Mouse (Mus musculus) monocyte, adult 2 months (primary cell): ENCODE data around the gene Rrp12.
A peak's percentile ranks its signal among the peaks of the same experiment; 100 is the strongest.

ENCODE experiments used
- DNase-seq, 2 experiments: peaks; one replicate each; pipeline ENCODE4 v3.0.0; 2022; ENCODE audit warnings: low spot score in 2 of 2, low read depth in 1 of 2

The Rrp12 gene

GRCm38 (mm10) chr19:41830106-41831031 lies 65.6 kb downstream of the Rrp12 start:
- DNase-seq: peak; percentile 14 to 68

- peak; percentile 79 to 93 for DNase-seq
Measured at GRCm38 (mm10) chr19:41829381-41830105, 66.4 kb downstream of the Rrp12 start, which contains the start of gene Frat1. TSS of gene Frat1 (plus strand) at chr19:41829970.

- no peak for DNase-seq
Measured at GRCm38 (mm10) chr19:41828941-41829340, 67.0 kb downstream of the Rrp12 start.

GRCm38 (mm10) chr19:41826529-41826928 lies 69.4 kb downstream of the Rrp12 start:
- no peak for DNase-seq

GRCm38 (mm10) chr19:41824950-41825349 lies 71.0 kb downstream of the Rrp12 start:
- no peak for DNase-seq

GRCm38 (mm10) chr19:41822589-41822988 lies 73.4 kb downstream of the Rrp12 start:
- DNase-seq: no peak

GRCm38 (mm10) chr19:41821436-41821835 lies 74.5 kb downstream of the Rrp12 start:
- DNase-seq: no peak

GRCm38 (mm10) chr19:41818749-41819148 lies 77.2 kb downstream of the Rrp12 start:
- DNase-seq: no peak

- no peak for DNase-seq
Measured at GRCm38 (mm10) chr19:41817325-41817724, 78.6 kb downstream of the Rrp12 start.

- DNase-seq: no peak
Measured at GRCm38 (mm10) chr19:41816915-41817314, 79.1 kb downstream of the Rrp12 start.

GRCm38 (mm10) chr19:41816410-41816809 lies 79.6 kb downstream of the Rrp12 start:
- no peak for DNase-seq

GRCm38 (mm10) chr19:41813374-41813773 lies 82.6 kb downstream of the Rrp12 start:
- no peak for DNase-seq
